22 mouse cellular contexts compared by ENCODE assay signal in genomic region chr10:19397396-19397795, GRCm38 (mm10). TPM values are rescaled to one million over a fixed set of nuclear protein-coding genes. Genes with fewer than 3 reads are reported as not detected.
DNase-seq lines count a peak whose midpoint lies in the region; ATAC-seq and TF ChIP-seq lines count a peak whose summit lies in the region.
"Had no signal": no experiment of that assay in that cellular context is flagged by ENCODE, and none has a peak within 500 bp of the region (broad histone marks: within the 10 kb centered on the region; RNA-seq: fewer than 3 reads in every experiment).

No protein-coding gene starts in this region.

- H3K27me3 ChIP-seq in liver, postnatal 0 days (ENCODE audit: insufficient read depth, low read length): no peaks in the 10 kb centered on the region; the same call in 1 of the 2 replicates
- H3K27me3 ChIP-seq in forebrain, postnatal 0 days (ENCODE audit: insufficient read depth, low read length): no peaks in the 10 kb centered on the region
- no peaks in the 10 kb centered on the region for H3K27me3 ChIP-seq in liver, embryonic 16.5 days (ENCODE audit: control insufficient read depth, insufficient read depth, low read depth, low read length)
- H3K27me3 ChIP-seq in neural tube, embryonic 15.5 days (replicated peaks): peaks cover 45% of the 10 kb centered on the region
- H3K27me3 ChIP-seq: intestine, embryonic 15.5 days had no signal

- no peak overlapping the region for H3K27ac ChIP-seq in liver, postnatal 0 days (ENCODE audit: low read depth)
- H3K27ac ChIP-seq in forebrain, postnatal 0 days (ENCODE audit: low read depth, low read length): no peak overlapping the region
- no peak overlapping the region for H3K27ac ChIP-seq in liver, embryonic 16.5 days (ENCODE audit: low read length)
- no peak overlapping the region for H3K27ac ChIP-seq in neural tube, embryonic 15.5 days (replicated peaks)
- H3K27ac ChIP-seq: intestine, embryonic 15.5 days; kidney, postnatal 0 days; limb, embryonic 10.5 days had no signal

- no peak overlapping the region for H3K4me3 ChIP-seq in liver, postnatal 0 days (ENCODE audit: low read depth, low read length)
- no peak overlapping the region for H3K4me3 ChIP-seq in forebrain, postnatal 0 days (ENCODE audit: low read depth, low read length)
- H3K4me3 ChIP-seq in liver, embryonic 16.5 days (ENCODE audit: low read depth, low read length): no peak overlapping the region
- no peak overlapping the region for H3K4me3 ChIP-seq in neural tube, embryonic 15.5 days (replicated peaks)
- H3K4me3 ChIP-seq: intestine, embryonic 15.5 days; limb, embryonic 10.5 days had no signal

- ATAC-seq in liver, postnatal 0 days: no peak
- ATAC-seq in forebrain, postnatal 0 days: peak; percentile 38; the same call in 1 of the 2 replicates
- ATAC-seq in liver, embryonic 16.5 days (ENCODE audit: low read depth): peak; percentile 77
- no peak for ATAC-seq in neural tube, embryonic 15.5 days (ENCODE audit: low FRiP score)
- ATAC-seq: intestine, embryonic 15.5 days had no signal

- no peaks in the 10 kb centered on the region for H3K4me1 ChIP-seq in liver, postnatal 0 days (ENCODE audit: insufficient read depth)
- H3K4me1 ChIP-seq in forebrain, postnatal 0 days (ENCODE audit: insufficient read depth): peaks cover 5% of the 10 kb centered on the region
- no peaks in the 10 kb centered on the region for H3K4me1 ChIP-seq in liver, embryonic 16.5 days (ENCODE audit: control insufficient read depth, low read depth, low read length)
- H3K4me1 ChIP-seq in neural tube, embryonic 15.5 days: peaks cover 12% of the 10 kb centered on the region
- H3K4me1 ChIP-seq: intestine, embryonic 15.5 days had no signal

- no peak for TF ChIP-seq CTCF in liver, postnatal 0 days (IDR thresholded peaks at IDR 0.05; ENCODE audit: low read depth)
- no peak for TF ChIP-seq CTCF in forebrain, postnatal 0 days (IDR thresholded peaks at IDR 0.05; ENCODE audit: low read depth)

- no peak overlapping the region for H3K4me2 ChIP-seq in liver, postnatal 0 days (ENCODE audit: low read depth, low read length)
- H3K4me2 ChIP-seq in forebrain, postnatal 0 days (ENCODE audit: low read depth): peak overlapping the region; percentile 13
- H3K4me2 ChIP-seq in liver, embryonic 16.5 days (ENCODE audit: low read depth, low read length): no peak overlapping the region
- peak overlapping the region; percentile 43 for H3K4me2 ChIP-seq in neural tube, embryonic 15.5 days
- H3K4me2 ChIP-seq: intestine, embryonic 15.5 days had no signal

- peak; percentile 23 for DNase-seq in liver
- DNase-seq in liver, postnatal 0 days: no peak
- peak; percentile 11 for DNase-seq in forebrain, postnatal 0 days
- no peak for DNase-seq in left cerebral cortex, adult 8-10 months (ENCODE audit: low spot score in 2 of 2)
- no peak for DNase-seq in layer of hippocampus, adult 8-10 months (ENCODE audit: low spot score in 2 of 2)
- no peak for DNase-seq in lung, postnatal 36 days
- DNase-seq: cerebellum, adult 18-20 months; embryo, embryonic 11 days; heart, adult 18-20 months had no signal

- H3K36me3 ChIP-seq in liver, postnatal 0 days (replicated peaks; ENCODE audit: insufficient read depth, low read length): no peaks in the 10 kb centered on the region
- H3K36me3 ChIP-seq in forebrain, postnatal 0 days (ENCODE audit: insufficient read depth): no peaks in the 10 kb centered on the region
- no peaks in the 10 kb centered on the region for H3K36me3 ChIP-seq in liver, embryonic 16.5 days (ENCODE audit: control insufficient read depth, insufficient read depth)
- H3K36me3 ChIP-seq in neural tube, embryonic 15.5 days: no peaks in the 10 kb centered on the region
- H3K36me3 ChIP-seq: G1E; intestine, embryonic 15.5 days; limb, embryonic 10.5 days had no signal

- no peak overlapping the region for H3K9ac ChIP-seq in liver, postnatal 0 days (replicated peaks)
- no peak overlapping the region for H3K9ac ChIP-seq in forebrain, postnatal 0 days
- no peak overlapping the region for H3K9ac ChIP-seq in liver, embryonic 16.5 days (ENCODE audit: low read depth, low read length)
- no peak overlapping the region for H3K9ac ChIP-seq in neural tube, embryonic 15.5 days (replicated peaks)
- H3K9ac ChIP-seq: intestine, embryonic 15.5 days had no signal

- no peak for TF ChIP-seq EP300 in liver, postnatal 0 days (IDR thresholded peaks at IDR 0.05; ENCODE audit: low read depth)

- WGBS in liver, postnatal 0 days (ENCODE audit: insufficient replicate concordance): 62% methylated on average over 12 of the region's 12 CpGs
- 59% methylated on average over 12 of the region's 12 CpGs for WGBS in forebrain, postnatal 0 days
- WGBS in liver, embryonic 16.5 days (ENCODE audit: insufficient replicate concordance): 35% methylated on average over 12 of the region's 12 CpGs
- WGBS in neural tube, embryonic 15.5 days: 60% methylated on average over 12 of the region's 12 CpGs

- H3K9me3 ChIP-seq in liver, postnatal 0 days (ENCODE audit: low read length): no peaks in the 10 kb centered on the region
- H3K9me3 ChIP-seq in forebrain, postnatal 0 days (ENCODE audit: low read length): no peaks in the 10 kb centered on the region
- H3K9me3 ChIP-seq in liver, embryonic 16.5 days (replicated peaks; ENCODE audit: control insufficient read depth, low read length): no peaks in the 10 kb centered on the region
- no peaks in the 10 kb centered on the region for H3K9me3 ChIP-seq in neural tube, embryonic 15.5 days (replicated peaks)
- H3K9me3 ChIP-seq: G1E; intestine, embryonic 15.5 days; limb, embryonic 10.5 days had no signal

RNA-seq across cellular contexts. Expression of gene Olig3, which starts 41.1 kb away (rescaled TPM):
- polyA plus RNA-seq in liver, postnatal 0 days (2015; fragmentation: Nextera tagmentation; extraction: Ambion mirVana): not detected in 2 replicates
- total RNA-seq in forebrain, postnatal 0 days (2014; rRNA removed): 0.08 TPM in 1 of 2 replicates, not detected in the other
- polyA plus RNA-seq in forebrain, postnatal 0 days (2015; fragmentation: Nextera tagmentation; extraction: Ambion mirVana): 0.06 and 0.65 TPM in 2 replicates
- not detected in 2 replicates for polyA plus RNA-seq in liver, embryonic 16.5 days (2015; fragmentation: Nextera tagmentation; extraction: Ambion mirVana)
- polyA plus RNA-seq in neural tube, embryonic 15.5 days (2015; fragmentation: Nextera tagmentation; extraction: Ambion mirVana): 14.9 and 17.3 TPM in 2 replicates
- not detected for total RNA-seq in left cerebral cortex, adult 8-10 months (2022)
- total RNA-seq in layer of hippocampus, adult 8-10 months (2022): not detected
- total RNA-seq: adrenal gland, postnatal 4 days; gastrocnemius, adult 18-20 months; heart, adult 18-20 months; layer of hippocampus, postnatal 25 days; neutrophil, adult 5-6 weeks had no signal
- polyA plus RNA-seq: C2C12; G1E; heart, postnatal 0 days; intestine, embryonic 15.5 days; kidney, postnatal 0 days; limb, embryonic 10.5 days; lung, embryonic 16.5 days had no signal

Comparison
In these comparisons a context has a peak if more than half of its experiments do, and no peak if none do; other contexts are left out.
1. DNase-seq: peak in liver (single experiment) and forebrain, postnatal 0 days (single experiment); none in liver, postnatal 0 days (single experiment), left cerebral cortex, adult 8-10 months (0 of 2), layer of hippocampus, adult 8-10 months (0 of 2) and lung, postnatal 36 days (single experiment).
2. ATAC-seq: peak in forebrain, postnatal 0 days (single experiment) and liver, embryonic 16.5 days (single experiment); none in liver, postnatal 0 days (single experiment) and neural tube, embryonic 15.5 days (single experiment).
3. H3K4me2 ChIP-seq: peak in forebrain, postnatal 0 days (single experiment) and neural tube, embryonic 15.5 days (single experiment); none in liver, postnatal 0 days (single experiment) and liver, embryonic 16.5 days (single experiment).